Mouse (Mus musculus) fat pad, adult 2 months (tissue): ENCODE measurements at regions not wholly inside any gene's neighbourhood (a gene's known extent, or its start where the extent isn't known, plus 50 kb on each side); places are given as distances from the start of the nearest gene placed in this dataset.

Experiments
- DNase-seq: peaks from one replicate; pipeline ENCODE4 v3.0.0-alpha.2; 2011; ENCODE audit warnings: low read depth, low spot score; ENCODE audit errors: extremely low read depth

GRCm38 (mm10) chr5:100248611-100249010 lies 89.0 kb upstream of the Tmem150c start:
- no peak for DNase-seq

GRCm38 (mm10) chr5:100246709-100247108 lies 87.1 kb upstream of the Tmem150c start:
- DNase-seq = no peak

- no peak for DNase-seq
Observed at GRCm38 (mm10) chr5:100244811-100245210, 85.2 kb upstream of the Tmem150c start.

- DNase-seq = no peak
Observed at GRCm38 (mm10) chr5:100240876-100241275, 81.3 kb upstream of the Tmem150c start.

GRCm38 (mm10) chr5:100239632-100240031 lies 80.0 kb upstream of the Tmem150c start:
- no peak for DNase-seq

GRCm38 (mm10) chr5:100238287-100239036 lies 78.9 kb upstream of the Tmem150c start:
- no peak for DNase-seq

- DNase-seq = no peak
Observed at GRCm38 (mm10) chr5:100237674-100238278, 78.2 kb upstream of the Tmem150c start.

- DNase-seq = no peak
Observed at GRCm38 (mm10) chr5:100236277-100236676, 76.7 kb upstream of the Tmem150c start.

GRCm38 (mm10) chr5:100232076-100232475 lies 72.5 kb upstream of the Tmem150c start:
- no peak for DNase-seq

GRCm38 (mm10) chr5:100231574-100231973 lies 72.0 kb upstream of the Tmem150c start:
- no peak for DNase-seq

- DNase-seq = no peak
Observed at GRCm38 (mm10) chr5:100230038-100230437, 70.4 kb upstream of the Tmem150c start.

- DNase-seq = no peak
Observed at GRCm38 (mm10) chr5:100227888-100228287, 68.3 kb upstream of the Tmem150c start.

- DNase-seq = no peak
Observed at GRCm38 (mm10) chr5:100226571-100227235, 67.1 kb upstream of the Tmem150c start.

- no peak for DNase-seq
Observed at GRCm38 (mm10) chr5:100225491-100225890, 65.9 kb upstream of the Tmem150c start.

- DNase-seq = no peak
Observed at GRCm38 (mm10) chr5:100224773-100225363, 65.3 kb upstream of the Tmem150c start.

- DNase-seq = no peak
Observed at GRCm38 (mm10) chr5:100221005-100221583, 61.5 kb upstream of the Tmem150c start.

- DNase-seq = no peak
Observed at GRCm38 (mm10) chr5:100220320-100220719, 60.7 kb upstream of the Tmem150c start.

GRCm38 (mm10) chr5:100218256-100218851 lies 58.7 kb upstream of the Tmem150c start:
- DNase-seq = no peak

- DNase-seq = no peak
Observed at GRCm38 (mm10) chr5:100217178-100218035, 57.8 kb upstream of the Tmem150c start.

- no peak for DNase-seq
Observed at GRCm38 (mm10) chr5:100213901-100214300, 54.3 kb upstream of the Tmem150c start.
